19 mouse cellular contexts compared by ENCODE assay signal in the genomic region with DNA sequence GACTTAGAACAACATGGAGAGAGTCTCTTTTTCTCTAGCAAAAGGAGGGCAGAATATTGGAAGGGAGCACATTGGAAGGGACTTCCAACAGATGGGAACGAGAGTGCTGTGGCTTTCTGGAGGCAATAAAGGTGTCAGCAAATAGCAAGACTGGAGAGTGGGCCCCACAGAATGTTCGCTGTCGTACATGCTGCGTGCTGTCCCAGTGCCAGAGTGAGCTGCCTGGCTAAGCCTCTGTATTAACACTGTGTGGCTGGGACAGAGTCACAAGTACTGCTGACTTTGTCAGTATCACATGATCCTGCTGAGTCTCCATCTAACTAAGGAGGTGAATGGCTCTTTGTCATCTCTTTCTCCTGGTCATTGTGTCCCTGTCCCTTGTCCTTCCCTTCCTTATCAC.
DNase-seq lines count a peak whose midpoint lies in the region; ATAC-seq and TF ChIP-seq lines count a peak whose summit lies in the region.
"Had no signal": no experiment of that assay in that cellular context is flagged by ENCODE, and none has a peak within 500 bp of the region (broad histone marks: within the 10 kb centered on the region; RNA-seq: fewer than 3 reads in every experiment).

No protein-coding gene starts in this region.

- no peak overlapping the region for H3K9ac ChIP-seq in heart, embryonic 15.5 days
- H3K9ac ChIP-seq in heart, embryonic 12.5 days = no peak overlapping the region
- no peak overlapping the region for H3K9ac ChIP-seq in limb, embryonic 13.5 days
- H3K9ac ChIP-seq: hindbrain, embryonic 14.5 days; liver, postnatal 0 days; midbrain, embryonic 12.5 days; neural tube, embryonic 15.5 days had no signal

- no peak for TF ChIP-seq CTCF in brain, embryonic 14.5 days (IDR thresholded peaks at IDR 0.05; ENCODE audit: borderline replicate concordance, extremely low read depth, insufficient read depth, insufficient read length)

- no peak overlapping the region for H3K4me3 ChIP-seq in heart, embryonic 15.5 days
- no peak overlapping the region for H3K4me3 ChIP-seq in heart, embryonic 12.5 days
- H3K4me3 ChIP-seq in limb, embryonic 13.5 days = no peak overlapping the region
- no peak overlapping the region for H3K4me3 ChIP-seq in limb, embryonic 10.5 days
- H3K4me3 ChIP-seq: midbrain, embryonic 12.5 days; myocyte; neural tube, embryonic 15.5 days had no signal

- H3K4me2 ChIP-seq in heart, embryonic 15.5 days = no peak overlapping the region
- H3K4me2 ChIP-seq in heart, embryonic 12.5 days = no peak overlapping the region
- no peak overlapping the region for H3K4me2 ChIP-seq in limb, embryonic 13.5 days (replicated peaks)
- H3K4me2 ChIP-seq: hindbrain, embryonic 14.5 days; midbrain, embryonic 12.5 days; neural tube, embryonic 15.5 days had no signal

- H3K4me1 ChIP-seq in heart, embryonic 15.5 days (replicated peaks) = 0 out of 2 replicates have a peak, but pooled peaks cover 4% of the 10 kb centered on the region
- peaks cover 23% of the 10 kb centered on the region for H3K4me1 ChIP-seq in heart, embryonic 12.5 days (replicated peaks)
- H3K4me1 ChIP-seq in limb, embryonic 13.5 days = peaks cover 8% of the 10 kb centered on the region
- H3K4me1 ChIP-seq in limb, embryonic 10.5 days = peaks cover 35% of the 10 kb centered on the region
- H3K4me1 ChIP-seq: midbrain, embryonic 12.5 days; neural tube, embryonic 15.5 days had no signal

- no peak overlapping the region for H3K27ac ChIP-seq in heart, embryonic 15.5 days
- H3K27ac ChIP-seq in heart, embryonic 12.5 days (ENCODE audit: poor library complexity, severe bottlenecking) = no peak overlapping the region
- H3K27ac ChIP-seq in limb, embryonic 13.5 days = no peak overlapping the region
- no peak overlapping the region for H3K27ac ChIP-seq in limb, embryonic 10.5 days
- H3K27ac ChIP-seq: hindbrain, embryonic 14.5 days; macrophage; midbrain, embryonic 12.5 days; neural tube, embryonic 15.5 days had no signal

- DNase-seq in cerebellum, postnatal 10 days = peak; percentile 51 to 63
- no peak for DNase-seq in cerebellum, postnatal 4 days (ENCODE audit: low spot score in 2 of 2)
- no peak for DNase-seq in limb, embryonic 10.5 days (ENCODE audit: low spot score)
- peak; percentile 27 for DNase-seq in brain, embryonic 14.5 days (ENCODE audit: low read depth)
- no peak for DNase-seq in retina, embryonic 14.5 days (ENCODE audit: low spot score)
- DNase-seq: adrenal gland, postnatal 14 days; cerebellum, adult 9-10 months; gastrocnemius, postnatal 36 days; liver; liver, postnatal 0 days; spleen, adult 18-20 months had no signal

- H3K27me3 ChIP-seq in heart, embryonic 15.5 days = no peaks in the 10 kb centered on the region
- no peaks in the 10 kb centered on the region for H3K27me3 ChIP-seq in heart, embryonic 12.5 days (replicated peaks)
- H3K27me3 ChIP-seq in limb, embryonic 13.5 days = no peaks in the 10 kb centered on the region
- no peaks in the 10 kb centered on the region for H3K27me3 ChIP-seq in limb, embryonic 10.5 days (ENCODE audit: low read depth, poor library complexity, severe bottlenecking)
- H3K27me3 ChIP-seq: midbrain, embryonic 12.5 days; neural tube, embryonic 15.5 days had no signal

- ATAC-seq in heart, embryonic 15.5 days (replicated peaks; ENCODE audit: insufficient number of reproducible peaks, insufficient read depth, low FRiP score, low read depth) = 0 out of 2 replicates have a peak, but pooled peaks have one; percentile 35
- ATAC-seq in heart, embryonic 12.5 days (ENCODE audit: insufficient number of reproducible peaks, low FRiP score) = no peak
- 0 out of 2 replicates have a peak, but pooled peaks have one; percentile 69 for ATAC-seq in limb, embryonic 13.5 days (ENCODE audit: low FRiP score, low read depth)
- ATAC-seq: liver, postnatal 0 days had no signal

- TF ChIP-seq POLR2A in brain, embryonic 14.5 days (IDR thresholded peaks at IDR 0.05; ENCODE audit: borderline replicate concordance, extremely low read depth, insufficient read depth, insufficient read length, poor library complexity, severe bottlenecking) = no peak

- H3K36me3 ChIP-seq in heart, embryonic 15.5 days = no peaks in the 10 kb centered on the region
- no peaks in the 10 kb centered on the region for H3K36me3 ChIP-seq in heart, embryonic 12.5 days
- no peaks in the 10 kb centered on the region for H3K36me3 ChIP-seq in limb, embryonic 13.5 days
- no peaks in the 10 kb centered on the region for H3K36me3 ChIP-seq in limb, embryonic 10.5 days
- H3K36me3 ChIP-seq: midbrain, embryonic 12.5 days; neural tube, embryonic 15.5 days had no signal

- no peaks in the 10 kb centered on the region for H3K9me3 ChIP-seq in heart, embryonic 15.5 days (replicated peaks)
- H3K9me3 ChIP-seq in heart, embryonic 12.5 days (replicated peaks) = no peaks in the 10 kb centered on the region
- H3K9me3 ChIP-seq in limb, embryonic 13.5 days = no peaks in the 10 kb centered on the region
- no peaks in the 10 kb centered on the region for H3K9me3 ChIP-seq in limb, embryonic 10.5 days (replicated peaks)
- H3K9me3 ChIP-seq: midbrain, embryonic 12.5 days; neural tube, embryonic 15.5 days had no signal

- WGBS in heart, embryonic 15.5 days = 38% methylated on average over 4 of the region's 4 CpGs
- 71% methylated on average over 4 of the region's 4 CpGs for WGBS in heart, embryonic 12.5 days
- 20% methylated on average over 4 of the region's 4 CpGs for WGBS in limb, embryonic 13.5 days
- WGBS in limb, embryonic 10.5 days = 35% methylated on average over 4 of the region's 4 CpGs

Comparison
In these comparisons a context has a peak if more than half of its experiments do, and no peak if none do; other contexts are left out.
1. DNase-seq: peak in cerebellum, postnatal 10 days (2 of 2) and brain, embryonic 14.5 days (single experiment); none in cerebellum, postnatal 4 days (0 of 2), limb, embryonic 10.5 days (single experiment) and retina, embryonic 14.5 days (single experiment).